Mouse (Mus musculus): Measurements from ENCODE around the gene Cela2a. TPM values are rescaled to one million over a fixed set of nuclear protein-coding genes. Genes with fewer than 3 reads are reported as not detected.

Cela2a gene
- total and polyA plus RNA-seq, 3 experiments, result 0.30 to 2.6 (median 0.43) TPM

DNA sequence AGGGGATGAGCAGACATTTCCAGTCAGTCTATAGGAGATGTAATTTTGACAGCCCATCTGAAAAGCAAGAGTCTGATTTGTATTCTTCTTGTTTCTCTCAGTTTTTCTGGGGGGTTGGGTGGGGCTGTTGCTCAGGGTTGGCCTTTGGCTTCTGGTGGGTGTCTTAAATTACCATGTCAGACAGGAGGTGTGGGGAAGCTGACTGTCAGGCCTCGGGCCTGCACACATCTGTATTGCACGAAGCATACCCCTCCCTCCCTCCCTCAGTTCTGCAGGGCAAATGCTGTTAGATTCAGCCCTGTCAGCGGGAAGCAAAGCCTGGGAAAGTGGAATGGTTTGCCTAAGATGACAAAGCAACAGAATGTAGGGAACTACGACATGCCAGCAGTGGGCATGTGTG, 29.0 kb downstream of the Cela2a start:
- Histone ChIP-seq H3K36me3 (replicated peaks in 1 of 2; ENCODE audit: control insufficient read depth in 1 of 2, insufficient read depth in 1 of 2, low read length in 1 of 2) (peaks cover 6 to 17% of the 10 kb centered on the region in 2 experiments), H3K4me3 (replicated peaks in 1 of 3; ENCODE audit: low read depth in 2 of 3, low read length in 2 of 3, poor library complexity in 1 of 3) (no peak overlapping the region), H3K9me3 (replicated peaks; ENCODE audit: low read length) (no peaks in the 10 kb centered on the region), H3K27ac (ENCODE audit: insufficient read depth, low read depth) (no peak overlapping the region), H3K9ac (ENCODE audit: insufficient read depth, low read depth) (no peak overlapping the region), H3K4me1 (ENCODE audit: control insufficient read depth in 1 of 2, insufficient read depth in 2 of 2) (peaks cover 20 to 37% of the 10 kb centered on the region in 2 experiments), H3K27me3 (replicated peaks) (no peaks in the 10 kb centered on the region), H3K79me2 (replicated peaks; ENCODE audit: control insufficient read depth, extremely low read depth, insufficient read depth, poor library complexity, severe bottlenecking) (no peaks in the 10 kb centered on the region), H3K4me2 (ENCODE audit: insufficient read depth, low read depth, poor library complexity, severe bottlenecking) (no peak overlapping the region)
- in situ Hi-C loops (cut with MboI; ENCODE audit: low pct_ligation_motif_present, low pct_unique_long_range_greater_than_20kb, low sequenced_read_pairs) (no loop called here), dilution Hi-C loops (cut with MboI; ENCODE audit: extremely low pct_ligation_motif_present, extremely low pct_unique_long_range_greater_than_20kb, low sequenced_read_pairs) (no loop called here)
- TF ChIP-seq CTCF (conservative IDR thresholded peaks at IDR 0.05 in 1 of 2, IDR thresholded peaks at IDR 0.05 in 1 of 2; ENCODE audit: low read depth in 2 of 2, low read length in 2 of 2) (no peak), UBTF (IDR thresholded peaks at IDR 0.05; ENCODE audit: low read depth, low read length) (no peak), GABPA (IDR thresholded peaks at IDR 0.05; ENCODE audit: insufficient replicate concordance, low read depth, low read length) (no peak), USF1 (IDR thresholded peaks at IDR 0.05; ENCODE audit: low read depth, low read length) (no peak), USF2 (conservative IDR thresholded peaks at IDR 0.05; ENCODE audit: low read depth, low read length) (no peak), MYC (IDR thresholded peaks at IDR 0.05; ENCODE audit: low read depth, low read length) (no peak), ETS1 (conservative IDR thresholded peaks at IDR 0.05; ENCODE audit: low read depth, low read length) (no peak), KAT2A (IDR thresholded peaks at IDR 0.05; ENCODE audit: insufficient replicate concordance, low read length) (no peak), EP300 (IDR thresholded peaks at IDR 0.05; ENCODE audit: low read length) (no peak), BHLHE40 (IDR thresholded peaks at IDR 0.05; ENCODE audit: low read depth, low read length) (no peak), RCOR1 (conservative IDR thresholded peaks at IDR 0.05; ENCODE audit: low read depth, low read length) (no peak)
- DNase-seq (ENCODE audit: extremely low read depth), result no peak

DNA sequence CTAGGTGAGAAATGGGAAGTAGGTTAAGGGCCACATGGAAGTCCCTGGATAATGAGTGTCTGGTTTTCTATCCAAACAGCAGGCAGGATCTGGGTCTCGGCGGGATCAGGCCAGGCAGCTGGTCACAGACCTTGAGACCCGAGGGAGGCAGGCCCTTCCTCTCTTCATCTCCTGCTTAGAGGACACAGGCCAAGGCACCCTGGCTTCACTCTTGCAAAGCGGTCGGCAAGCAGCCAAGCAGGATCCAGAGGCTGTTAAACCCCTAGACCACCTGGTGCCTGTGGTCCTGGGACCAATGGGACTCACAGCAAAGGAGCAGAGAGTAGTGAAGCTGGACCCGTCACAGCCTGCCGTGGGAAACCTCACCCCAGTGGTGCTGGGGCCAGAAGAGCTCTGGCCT, 29.6 kb downstream of the Cela2a start:
- Histone ChIP-seq H3K27ac (ENCODE audit: insufficient read depth, low read depth) (0 out of 2 replicates have a peak overlapping the region, but pooled peaks have one; percentile 19), H3K4me2 (ENCODE audit: insufficient read depth, low read depth, poor library complexity, severe bottlenecking) (no peak overlapping the region), H3K79me2 (replicated peaks; ENCODE audit: control insufficient read depth, extremely low read depth, insufficient read depth, poor library complexity, severe bottlenecking) (no peaks in the 10 kb centered on the region), H3K9ac (ENCODE audit: insufficient read depth, low read depth) (no peak overlapping the region), H3K9me3 (replicated peaks; ENCODE audit: low read length) (no peaks in the 10 kb centered on the region), H3K4me3 (replicated peaks in 1 of 3; ENCODE audit: low read depth in 2 of 3, low read length in 2 of 3, poor library complexity in 1 of 3) (no peak overlapping the region), H3K4me1 (ENCODE audit: control insufficient read depth in 1 of 2, insufficient read depth in 2 of 2) (peaks cover 22 to 43% of the 10 kb centered on the region in 2 experiments), H3K27me3 (replicated peaks) (no peaks in the 10 kb centered on the region), H3K36me3 (replicated peaks in 1 of 2; ENCODE audit: control insufficient read depth in 1 of 2, insufficient read depth in 1 of 2, low read length in 1 of 2) (peaks cover 6 to 17% of the 10 kb centered on the region in 2 experiments)
- dilution Hi-C loops (cut with MboI; ENCODE audit: extremely low pct_ligation_motif_present, extremely low pct_unique_long_range_greater_than_20kb, low sequenced_read_pairs), result no loop called here
- TF ChIP-seq ZKSCAN1 (IDR thresholded peaks at IDR 0.05; ENCODE audit: borderline replicate concordance, low read depth, low read length), result no peak
- TF ChIP-seq NRF1 (IDR thresholded peaks at IDR 0.05; ENCODE audit: low read depth, low read length), result no peak
- TF ChIP-seq TCF12 (IDR thresholded peaks at IDR 0.05; ENCODE audit: low read depth, low read length), result no peak
- no peak for TF ChIP-seq E2F4 (IDR thresholded peaks at IDR 0.05; ENCODE audit: insufficient replicate concordance, low read depth, low read length)
- no peak for TF ChIP-seq SIN3A (IDR thresholded peaks at IDR 0.05; ENCODE audit: low read length)
- no peak for TF ChIP-seq GABPA (IDR thresholded peaks at IDR 0.05; ENCODE audit: insufficient replicate concordance, low read depth, low read length)
- TF ChIP-seq ZC3H11A (IDR thresholded peaks at IDR 0.05; ENCODE audit: low read depth, low read length), result no peak
- no peak for TF ChIP-seq TBP (conservative IDR thresholded peaks at IDR 0.05; ENCODE audit: low read depth, low read length)
- no peak for TF ChIP-seq CHD2 (IDR thresholded peaks at IDR 0.05; ENCODE audit: low read length)
- no peak for TF ChIP-seq ZMIZ1 (IDR thresholded peaks at IDR 0.05; ENCODE audit: low read depth, low read length)
- TF ChIP-seq PAX5 (IDR thresholded peaks at IDR 0.05; ENCODE audit: low read length), result no peak
- TF ChIP-seq KAT2A (IDR thresholded peaks at IDR 0.05; ENCODE audit: insufficient replicate concordance, low read length), result no peak
- no peak for TF ChIP-seq ETS1 (conservative IDR thresholded peaks at IDR 0.05; ENCODE audit: low read depth, low read length)
- no peak for TF ChIP-seq BHLHE40 (IDR thresholded peaks at IDR 0.05; ENCODE audit: low read depth, low read length)
- no peak for TF ChIP-seq RCOR1 (conservative IDR thresholded peaks at IDR 0.05; ENCODE audit: low read depth, low read length)
- in situ Hi-C loops (cut with MboI; ENCODE audit: low pct_ligation_motif_present, low pct_unique_long_range_greater_than_20kb, low sequenced_read_pairs), result no loop called here
- no peak for DNase-seq (ENCODE audit: extremely low read depth)
